Comparison of ENCODE assay signal across 8 mouse cellular contexts in the genomic region with DNA sequence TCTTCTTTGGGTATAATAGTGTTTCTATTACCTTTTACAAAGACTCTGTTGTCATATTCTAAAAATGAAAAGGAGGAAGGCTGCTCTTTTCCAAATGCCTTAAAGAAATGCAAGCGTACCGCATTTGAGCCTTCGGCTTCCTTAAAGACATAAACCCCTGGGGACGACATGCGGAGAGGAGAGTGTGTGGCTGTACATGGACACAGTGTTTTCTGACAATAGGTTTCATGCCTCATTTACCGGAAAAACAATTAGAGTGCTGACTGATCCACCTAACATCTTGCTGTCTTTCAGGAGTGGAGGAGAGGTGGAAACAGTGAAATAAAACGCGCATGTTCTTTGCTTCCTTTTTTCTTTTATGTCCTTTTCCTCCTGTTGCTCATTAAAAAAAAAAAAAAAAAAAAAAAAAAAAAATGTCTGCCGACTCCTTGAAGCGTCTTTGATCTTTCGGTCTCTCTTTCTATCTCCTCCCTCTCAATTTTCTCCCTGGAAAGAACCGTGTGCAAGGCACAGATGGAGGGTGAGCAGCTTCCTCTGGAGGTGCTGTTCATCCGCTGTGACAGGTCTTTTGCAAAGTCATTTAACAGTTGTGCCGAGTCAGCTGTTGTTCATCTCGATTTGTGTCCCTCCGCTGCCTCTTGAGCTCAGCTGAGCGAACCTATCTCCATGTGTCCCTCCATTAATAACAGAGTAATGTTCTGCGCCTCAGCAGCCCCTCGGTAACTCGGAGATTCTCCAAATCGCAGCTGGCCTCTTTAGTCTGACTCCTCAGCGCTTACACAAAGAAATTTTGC.
DNase-seq lines count a peak whose midpoint lies in the region; ATAC-seq lines count a peak whose summit lies in the region.

No protein-coding gene starts in this region.

- H3K36me3 ChIP-seq in embryonic facial prominence, embryonic 11.5 days (replicated peaks; ENCODE audit: control insufficient read depth, insufficient read depth, low read depth, low read length), result no peaks in the 10 kb centered on the region
- H3K36me3 ChIP-seq in midbrain, embryonic 16.5 days (ENCODE audit: control insufficient read depth, insufficient read depth, low read length), result no peaks in the 10 kb centered on the region

- no peak overlapping the region for H3K9ac ChIP-seq in embryonic facial prominence, embryonic 11.5 days (replicated peaks; ENCODE audit: low read length)
- peak overlapping the region; percentile 59 for H3K9ac ChIP-seq in midbrain, embryonic 16.5 days (ENCODE audit: low read depth, low read length)

- H3K4me3 ChIP-seq in embryonic facial prominence, embryonic 11.5 days (ENCODE audit: low read depth, low read length), result no peak overlapping the region; the same call in 1 of the 2 replicates
- peak overlapping the region; percentile 34 for H3K4me3 ChIP-seq in midbrain, embryonic 16.5 days (ENCODE audit: low read depth, low read length)

- intact Hi-C loops in heart, postnatal 36 days (cut with DNase I), result no loop called here

- H3K9me3 ChIP-seq in embryonic facial prominence, embryonic 11.5 days (replicated peaks; ENCODE audit: control insufficient read depth, low read length), result no peaks in the 10 kb centered on the region
- H3K9me3 ChIP-seq in midbrain, embryonic 16.5 days (replicated peaks; ENCODE audit: control insufficient read depth, low read length, poor library complexity, severe bottlenecking), result no peaks in the 10 kb centered on the region

- no peak overlapping the region for H3K4me2 ChIP-seq in embryonic facial prominence, embryonic 11.5 days (ENCODE audit: low read depth, low read length)
- peak overlapping the region; percentile 65 for H3K4me2 ChIP-seq in midbrain, embryonic 16.5 days (ENCODE audit: low read length)

- WGBS in embryonic facial prominence, embryonic 11.5 days, result 42% methylated on average over 22 of the region's 22 CpGs
- 19% methylated on average over 22 of the region's 22 CpGs for WGBS in midbrain, embryonic 16.5 days

- no peaks in the 10 kb centered on the region for H3K4me1 ChIP-seq in embryonic facial prominence, embryonic 11.5 days (ENCODE audit: control insufficient read depth, insufficient read depth, low read length)
- peaks cover 5% of the 10 kb centered on the region for H3K4me1 ChIP-seq in midbrain, embryonic 16.5 days (ENCODE audit: control insufficient read depth, insufficient read depth, low read length)

- peak; percentile 3 for DNase-seq in Muller cell, postnatal 12 days (ENCODE audit: inconsistent ontology term)
- peak; percentile 43 for DNase-seq in embryonic facial prominence, embryonic 11.5 days (ENCODE audit: low spot score)
- DNase-seq in layer of hippocampus, adult 18-20 months (ENCODE audit: low spot score in 2 of 2), result peak; percentile 0 to 28
- DNase-seq in thymus, postnatal 0 days (ENCODE audit: low spot score), result no peak
- DNase-seq in heart, postnatal 36 days, result no peak
- no peak for DNase-seq in cerebellum, adult 8-10 months
- no peak for DNase-seq in cerebellum, postnatal 36 days

- no peaks in the 10 kb centered on the region for H3K27me3 ChIP-seq in embryonic facial prominence, embryonic 11.5 days (ENCODE audit: control insufficient read depth, insufficient read depth, low read length)
- no peaks in the 10 kb centered on the region for H3K27me3 ChIP-seq in midbrain, embryonic 16.5 days (ENCODE audit: control insufficient read depth, insufficient read depth, low read depth, low read length)

- no peak for ATAC-seq in embryonic facial prominence, embryonic 11.5 days (replicated peaks; ENCODE audit: insufficient number of reproducible peaks, low FRiP score, low TSS enrichment, low read depth)
- ATAC-seq in midbrain, embryonic 16.5 days, result peak; percentile 85

- no peak overlapping the region for H3K27ac ChIP-seq in embryonic facial prominence, embryonic 11.5 days (replicated peaks; ENCODE audit: low read depth, low read length)
- H3K27ac ChIP-seq in midbrain, embryonic 16.5 days (ENCODE audit: low read length), result peak overlapping the region; percentile 60; the same call in 1 of the 2 replicates

Comparison
In these comparisons a context has a peak if more than half of its experiments do, and no peak if none do; other contexts are left out.
1. DNase-seq: peak in Muller cell, postnatal 12 days (single experiment), embryonic facial prominence, embryonic 11.5 days (single experiment) and layer of hippocampus, adult 18-20 months (2 of 2); none in thymus, postnatal 0 days (single experiment), heart, postnatal 36 days (0 of 2), cerebellum, adult 8-10 months (single experiment) and cerebellum, postnatal 36 days (0 of 2).